Mouse (Mus musculus) lung, postnatal 4 days (tissue): ENCODE results near the gene Gm28051.

Experiments
- DNase-seq, 2 experiments: peaks; one replicate each; pipeline ENCODE4 v3.0.0; 2021

Gm28051 gene

DNA sequence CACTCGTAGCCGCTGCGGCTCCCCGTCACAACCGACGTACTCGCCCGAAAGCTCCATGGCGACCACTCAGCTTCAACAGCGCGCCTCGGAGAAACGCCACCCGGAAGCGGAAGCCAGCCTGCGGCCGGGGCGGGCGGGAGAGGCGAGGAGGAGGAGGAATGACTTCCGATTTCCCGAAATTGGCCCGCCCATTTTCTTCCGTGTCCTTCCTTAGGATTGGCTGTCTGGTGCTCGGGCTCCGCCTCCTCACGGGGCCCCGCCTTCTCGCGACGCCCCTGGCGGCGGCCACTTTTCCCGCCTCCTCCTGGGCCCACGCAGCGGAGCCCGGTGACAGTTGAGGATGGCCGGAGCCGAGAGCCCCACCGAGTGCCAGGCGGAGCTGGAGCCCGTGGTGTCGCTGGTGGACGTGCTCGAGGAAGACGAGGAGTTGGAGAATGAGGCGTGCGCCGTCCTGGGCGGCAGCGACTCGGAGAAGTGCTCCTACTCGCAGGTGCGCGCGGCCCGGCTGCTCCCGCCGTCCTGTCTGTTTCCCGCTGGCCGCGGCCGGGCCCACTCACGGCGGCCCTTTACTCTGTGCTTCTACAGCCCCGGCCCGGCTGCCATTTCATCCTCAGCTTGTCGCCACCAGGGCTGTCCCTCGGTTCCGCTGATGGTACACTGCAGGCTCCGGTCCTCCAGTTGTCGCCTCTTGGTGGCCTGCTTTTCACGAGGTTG, at the start of gene Gm28051, which contains the start of the genes Gon7 and Ubr7:
Gene Gm28051 (minus strand): TSS at position 77 of the 714 bp plus-strand sequence.
Gene Gon7 (minus strand): TSS at position 115 of the 714 bp plus-strand sequence.
Gene Ubr7 (plus strand): TSS at position 279 of the 714 bp plus-strand sequence.
- peak; percentile 97 to 98 for DNase-seq

DNA sequence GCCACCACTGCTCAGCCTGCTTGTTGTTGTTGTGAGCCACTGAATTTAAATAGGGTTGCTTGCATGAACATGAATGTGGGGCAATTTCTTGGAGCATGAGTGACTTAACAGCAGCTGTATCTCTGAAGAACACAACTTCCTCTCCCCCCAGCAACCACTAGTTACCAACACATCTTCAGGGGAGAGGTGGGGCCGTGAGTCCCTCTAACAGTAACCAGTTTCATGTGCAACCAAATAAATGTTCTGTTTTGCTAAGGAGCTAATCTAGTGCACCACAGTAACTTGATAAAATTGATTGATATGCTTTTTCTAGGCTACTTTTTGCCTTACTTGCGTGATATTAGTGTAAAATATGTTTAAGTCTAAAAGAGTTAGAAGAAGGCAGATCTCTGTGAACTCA, 42.0 kb upstream of the Gm28051 start:
- DNase-seq = no peak

DNA sequence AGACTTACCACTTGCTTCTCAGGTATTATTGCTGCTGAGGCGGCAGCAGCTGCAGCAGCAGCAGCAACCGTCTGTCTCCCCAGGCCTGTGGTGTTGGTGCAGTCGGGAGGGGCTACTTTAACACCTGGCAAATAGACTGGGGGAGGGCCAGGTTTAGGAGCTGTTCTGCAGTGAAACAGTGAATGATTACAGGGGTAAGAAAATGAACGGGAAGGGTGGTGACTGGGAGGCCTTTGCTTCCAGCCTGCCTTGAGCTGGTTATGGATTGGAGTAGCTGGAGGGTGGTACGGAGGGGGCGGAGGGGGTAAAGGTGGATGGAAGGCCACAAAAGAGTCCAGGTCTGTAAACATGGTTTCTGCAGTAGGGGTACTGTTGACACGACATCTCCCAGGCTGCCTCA, 30.4 kb upstream of the Gm28051 start:
- DNase-seq = no peak

DNA sequence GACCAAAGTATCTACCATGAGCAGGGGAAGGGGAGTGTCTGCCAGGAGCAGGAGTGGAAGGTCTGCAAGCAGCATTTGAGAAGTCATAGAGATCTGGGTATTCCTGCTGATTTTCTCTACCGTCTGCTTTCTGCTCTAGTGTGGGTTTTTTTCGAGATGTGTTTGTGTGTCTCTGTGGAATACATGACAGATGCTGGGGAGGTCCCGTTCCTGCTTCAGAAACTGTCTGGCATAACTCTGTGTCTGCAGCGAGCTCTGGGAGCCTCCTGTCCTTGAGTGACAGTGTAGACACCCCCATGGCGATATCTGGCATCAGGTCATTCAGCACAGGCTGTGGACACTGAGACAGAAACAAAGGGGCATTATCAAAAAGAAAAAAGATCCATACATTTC, 28.0 kb upstream of the Gm28051 start:
- no peak for DNase-seq

DNA sequence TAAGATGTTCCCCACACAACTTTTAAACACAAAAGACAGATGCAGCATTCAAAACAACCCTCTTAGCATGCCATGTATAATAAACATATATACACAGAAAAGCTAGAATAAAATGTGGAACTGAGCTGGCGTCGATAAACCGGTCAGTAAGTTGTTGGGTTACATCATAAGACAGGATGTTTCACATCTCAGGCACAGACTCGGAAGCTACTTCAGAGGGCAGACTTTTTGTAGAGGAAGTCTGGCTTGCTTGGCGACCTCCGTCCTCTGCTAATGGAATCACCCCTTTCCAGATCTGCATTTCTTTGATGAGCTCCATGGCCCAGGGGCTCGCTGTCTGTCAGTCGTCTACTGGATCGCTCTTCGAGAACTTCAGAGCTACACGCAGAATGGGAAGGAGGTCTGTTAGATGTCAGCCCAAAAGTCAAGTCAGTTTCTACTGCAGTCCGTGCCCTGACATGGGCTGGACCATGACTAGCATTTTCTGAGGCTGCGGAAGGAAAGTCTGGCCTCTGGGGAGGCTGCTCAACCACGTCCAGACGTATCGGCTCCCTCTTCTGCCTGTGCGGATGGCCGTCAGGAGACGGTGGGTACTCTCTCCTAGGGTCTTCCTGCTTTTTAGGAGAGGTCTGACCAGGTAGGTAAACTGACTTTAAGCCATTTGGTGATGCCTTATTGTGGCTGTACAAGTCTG, 27.5 kb upstream of the Gm28051 start:
- DNase-seq = no peak

DNA sequence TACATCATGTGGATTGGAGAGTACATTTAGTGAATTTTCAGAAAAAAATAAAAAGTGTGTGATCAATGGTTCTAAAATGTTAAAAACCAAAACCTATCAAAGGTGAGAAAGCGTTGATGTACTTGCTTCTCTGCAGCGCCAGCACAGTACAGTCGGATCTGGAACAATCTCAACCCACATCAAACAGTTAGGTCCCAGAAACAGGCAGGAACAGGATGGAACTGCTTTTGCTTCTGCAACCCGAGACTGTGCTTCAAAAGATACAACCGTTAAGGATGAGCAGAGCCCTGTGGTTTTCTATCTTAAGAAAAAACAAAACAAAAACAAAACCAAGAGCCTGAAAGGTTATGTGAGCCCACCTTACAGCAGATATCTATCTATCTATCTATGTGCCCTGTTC, 25.3 kb upstream of the Gm28051 start:
- DNase-seq = no peak

DNA sequence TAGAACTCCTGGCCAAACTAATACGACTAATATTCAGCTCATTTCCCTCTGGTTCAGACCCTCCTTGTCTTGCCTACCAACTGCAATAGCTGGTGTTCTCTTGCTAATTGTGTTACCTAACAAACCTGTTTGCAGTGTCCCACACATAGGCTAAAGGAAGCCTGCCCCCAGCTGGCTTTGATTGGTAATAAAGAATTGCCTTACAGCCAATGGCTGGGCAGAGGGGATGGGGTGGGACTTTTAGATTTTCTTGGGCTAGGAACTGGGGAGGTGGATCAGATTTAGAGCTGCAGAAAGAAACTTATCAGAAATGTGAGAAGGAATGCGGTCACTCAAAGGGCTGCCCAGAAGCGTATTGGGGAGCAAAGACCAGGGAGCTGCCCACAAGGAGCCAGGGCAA, 21.9 kb upstream of the Gm28051 start:
- DNase-seq = peak in 1 of 2 experiments; percentile 30

DNA sequence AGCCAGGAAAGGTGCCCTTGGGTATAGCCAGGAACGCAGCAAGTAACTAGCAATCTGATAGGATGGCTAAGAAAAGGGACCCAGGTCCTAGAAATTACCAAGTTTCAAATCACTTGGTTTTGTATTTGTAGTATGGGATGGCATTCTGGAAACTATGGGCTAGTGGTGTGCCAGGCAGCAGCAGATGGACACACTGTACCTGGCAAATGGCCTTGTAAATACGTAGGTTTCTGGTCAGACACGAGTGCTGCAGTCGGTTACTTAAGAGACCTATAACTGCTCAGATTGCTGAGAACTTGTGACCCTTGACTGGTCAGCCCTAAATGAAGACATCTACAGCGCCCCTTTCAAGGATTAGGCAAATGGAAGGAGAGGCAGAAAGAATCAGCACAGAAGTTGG, 20.6 kb upstream of the Gm28051 start:
- DNase-seq = no peak

DNA sequence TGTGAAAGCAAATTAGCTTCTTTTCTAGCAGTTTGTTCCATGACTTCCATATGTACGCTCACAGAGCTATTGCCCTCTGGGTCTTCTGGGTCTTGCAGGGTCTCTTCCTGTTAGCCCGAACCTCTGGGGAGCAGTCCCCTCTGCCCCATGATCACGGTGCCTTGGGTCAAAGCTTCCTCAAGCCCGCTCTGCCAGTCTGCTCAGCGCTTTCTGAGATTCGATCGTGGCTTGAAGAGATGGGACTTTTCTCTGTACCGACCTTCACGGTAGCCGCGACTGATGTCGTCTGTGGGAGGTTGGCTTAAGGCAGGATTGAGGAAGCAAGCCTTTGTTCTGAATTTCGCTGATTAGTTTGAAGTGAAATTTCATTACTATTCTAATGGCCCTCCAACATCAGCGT, 18.5 kb upstream of the Gm28051 start:
- no peak for DNase-seq

DNA sequence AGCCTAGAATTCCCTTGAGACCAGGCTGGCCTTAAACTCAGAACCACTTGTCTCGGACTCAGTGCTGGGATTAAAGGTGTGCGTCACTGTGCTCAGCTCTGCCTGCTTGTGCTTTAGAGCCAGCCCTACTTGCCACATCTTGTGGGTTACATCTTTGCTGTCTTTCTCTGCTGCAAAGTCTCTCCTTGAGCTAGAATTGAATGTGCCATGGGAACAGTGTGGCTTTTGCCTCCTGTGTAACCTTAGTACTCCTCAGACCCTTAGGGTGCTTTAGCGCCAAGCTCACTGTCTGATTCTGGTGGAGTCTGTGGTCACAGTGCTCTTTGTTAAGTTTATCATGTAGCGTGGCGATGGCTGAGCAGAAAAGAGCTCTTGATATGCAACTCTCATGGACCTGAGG, 15.1 kb upstream of the Gm28051 start:
- DNase-seq = no peak

DNA sequence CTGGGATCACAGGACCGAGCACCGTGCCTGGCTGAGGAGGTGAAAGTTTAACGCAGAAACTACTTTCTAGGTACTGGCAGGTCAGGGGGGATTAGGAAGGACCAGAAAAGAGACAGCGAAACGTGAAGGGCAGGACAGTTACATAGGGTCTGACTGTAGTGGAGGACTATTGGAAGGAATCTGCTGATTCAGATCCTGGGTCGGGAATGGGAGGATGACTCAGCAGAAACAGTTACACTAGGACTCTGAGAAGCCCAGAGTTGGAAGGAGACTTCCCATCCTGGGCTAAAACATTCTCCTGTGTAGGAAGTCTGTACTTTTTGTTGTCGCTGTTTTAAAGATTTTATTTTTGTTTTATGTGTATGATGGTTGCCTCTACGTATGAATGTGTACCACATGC, 14.0 kb upstream of the Gm28051 start:
- no peak for DNase-seq

DNA sequence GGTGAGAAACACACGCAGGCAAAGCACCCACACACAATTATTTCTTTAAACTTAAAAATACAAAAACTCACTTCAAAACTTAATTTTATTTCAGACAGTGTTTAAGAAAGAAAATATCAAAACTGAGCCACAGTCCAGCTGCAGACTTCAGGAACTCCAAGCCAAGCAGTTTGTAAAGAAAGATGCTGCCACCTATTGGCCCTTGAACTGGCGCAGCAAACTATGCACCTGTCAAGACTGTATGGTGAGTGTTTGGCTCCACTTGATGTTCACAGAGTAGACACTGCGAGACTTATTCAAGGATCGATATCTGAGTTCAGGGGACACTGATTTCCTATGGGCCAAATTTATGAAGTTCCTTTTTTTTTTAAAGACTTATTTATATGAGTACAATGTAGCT, 11.4 kb upstream of the Gm28051 start:
- DNase-seq = no peak

DNA sequence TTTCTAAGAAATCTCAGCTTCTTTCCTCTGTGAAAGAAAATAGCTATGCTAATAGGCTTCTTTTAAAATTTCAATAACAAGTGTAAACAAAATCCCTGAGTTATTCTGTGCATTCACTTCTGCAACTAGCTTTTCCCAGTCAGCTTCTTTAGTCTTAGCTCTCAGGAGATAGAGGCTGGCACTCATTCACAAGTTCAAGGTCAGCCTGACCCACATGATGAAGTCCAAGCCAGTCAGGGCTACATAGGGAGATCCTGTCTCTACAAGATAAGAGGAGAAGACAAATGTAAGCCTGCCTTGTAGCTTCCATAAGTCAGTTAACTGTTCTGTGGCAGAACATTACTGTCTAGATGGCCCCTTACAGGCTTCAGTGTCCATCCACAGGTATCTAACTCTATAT, 6.1 kb upstream of the Gm28051 start:
- no peak for DNase-seq

DNA sequence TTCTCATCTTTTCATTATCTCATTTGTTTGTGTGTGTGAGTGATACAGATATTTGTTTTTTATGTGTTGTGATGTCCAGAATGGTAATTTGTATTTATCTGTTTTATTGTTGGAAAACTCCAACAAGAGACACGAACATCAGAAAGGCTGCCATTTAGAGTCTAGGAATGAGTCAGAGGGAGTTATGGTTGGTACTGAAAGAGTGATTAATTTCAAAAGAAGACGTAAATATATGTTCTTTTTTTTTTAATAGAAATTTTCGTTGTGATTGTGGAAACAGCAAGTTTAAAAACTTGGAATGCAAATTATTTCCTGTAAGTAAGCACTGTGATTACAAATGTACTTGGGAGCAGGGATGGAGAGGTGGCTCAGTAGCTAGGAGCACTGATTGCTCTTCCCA, 4.1 kb upstream of the Gm28051 start:
- no peak for DNase-seq

DNA sequence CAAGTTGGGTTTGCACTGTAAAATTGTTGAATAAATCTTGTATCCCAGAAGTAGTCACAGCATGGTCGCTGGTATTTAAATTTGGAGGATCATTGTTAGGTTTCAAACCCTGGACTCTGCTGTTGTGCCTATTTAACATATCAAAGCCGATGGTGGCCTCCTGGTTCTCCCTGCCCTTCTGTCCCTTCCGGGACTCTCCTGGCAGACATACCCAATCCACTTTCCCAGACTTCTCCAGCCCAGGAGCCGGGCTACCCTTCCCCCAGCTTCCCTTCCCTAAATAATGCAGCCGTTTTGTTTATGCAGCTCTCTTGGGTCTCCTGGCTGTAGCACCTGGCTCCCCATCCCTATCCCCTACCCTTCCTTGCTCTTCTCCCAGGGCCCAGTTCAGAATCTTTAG, 1.4 kb upstream of the Gm28051 start:
- peak in 1 of 2 experiments; percentile 26 for DNase-seq

DNA sequence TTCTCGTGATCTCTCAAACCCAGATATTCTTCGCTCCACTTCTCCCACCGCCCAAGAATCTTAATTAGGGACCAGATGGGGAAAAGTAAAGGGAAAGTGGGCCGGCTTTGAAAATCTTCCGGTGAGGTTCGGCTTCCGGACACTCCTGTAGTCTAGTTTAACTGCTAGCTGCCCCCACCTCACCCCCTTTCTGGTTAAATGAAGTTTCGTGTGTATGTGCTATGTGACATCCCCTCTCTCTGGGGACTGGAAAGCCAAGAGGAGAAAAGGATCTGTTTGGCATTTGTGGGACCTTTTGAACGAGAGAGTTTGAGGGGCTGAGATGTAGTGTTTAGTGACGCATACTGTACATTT, 815 bp upstream of the Gm28051 start, which contains the start of gene Gm20604:
Gene Gm20604 (minus strand): TSS at position 270 of the 354 bp plus-strand sequence.
- DNase-seq = no peak

DNA sequence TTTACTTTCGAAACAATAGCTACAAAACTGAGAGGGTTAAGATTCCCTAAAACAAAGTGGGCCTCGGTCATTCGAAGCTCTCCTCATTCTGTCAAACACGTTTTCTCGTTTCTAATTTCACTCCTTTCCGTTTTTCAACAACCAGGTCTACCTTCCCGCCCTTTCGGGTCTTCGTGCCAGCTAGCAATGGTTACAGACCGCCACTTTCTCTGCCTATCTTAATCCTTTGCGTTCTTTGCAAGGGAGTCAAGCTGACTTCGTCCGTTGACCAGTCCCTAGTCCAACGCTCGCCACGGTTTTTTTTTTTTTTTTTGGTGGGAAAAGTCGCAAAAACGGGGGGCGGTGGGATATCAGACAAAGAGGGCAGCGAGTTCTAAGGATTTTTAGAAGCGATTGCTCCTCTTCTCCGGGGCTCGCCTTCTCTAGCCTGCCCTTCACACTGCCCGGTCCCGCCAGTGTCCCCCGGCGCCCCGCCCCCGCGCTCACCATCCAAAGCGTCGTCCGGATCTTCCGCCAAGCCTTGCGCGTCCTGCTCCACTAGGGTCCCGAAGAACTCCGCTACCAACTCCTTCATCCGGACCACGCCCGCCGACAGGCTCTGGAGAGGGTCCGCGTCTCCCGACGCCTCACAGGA, 393 bp downstream of the Gm28051 start:
- DNase-seq = peak in 1 of 2 experiments; percentile 19

DNA sequence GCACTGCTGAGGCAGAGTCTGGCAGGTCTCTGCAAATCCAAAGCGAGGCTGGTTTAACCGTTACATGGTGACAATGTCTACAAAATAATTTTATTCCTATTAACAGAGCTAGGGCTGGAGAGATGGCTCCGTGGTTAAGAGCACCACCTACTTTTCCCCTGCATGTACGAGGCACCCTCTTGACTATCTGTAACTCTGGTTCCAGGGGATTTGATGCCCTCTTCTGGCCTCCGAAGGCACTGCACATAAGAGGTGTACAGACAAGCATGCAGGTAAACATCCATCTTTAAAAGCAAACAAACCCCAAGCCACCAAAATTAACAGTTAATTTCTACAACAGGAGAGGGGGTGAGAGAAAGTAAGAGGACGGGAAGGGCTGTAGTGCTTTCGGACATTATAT, 1.3 kb downstream of the Gm28051 start:
- DNase-seq = peak; percentile 36 to 64

DNA sequence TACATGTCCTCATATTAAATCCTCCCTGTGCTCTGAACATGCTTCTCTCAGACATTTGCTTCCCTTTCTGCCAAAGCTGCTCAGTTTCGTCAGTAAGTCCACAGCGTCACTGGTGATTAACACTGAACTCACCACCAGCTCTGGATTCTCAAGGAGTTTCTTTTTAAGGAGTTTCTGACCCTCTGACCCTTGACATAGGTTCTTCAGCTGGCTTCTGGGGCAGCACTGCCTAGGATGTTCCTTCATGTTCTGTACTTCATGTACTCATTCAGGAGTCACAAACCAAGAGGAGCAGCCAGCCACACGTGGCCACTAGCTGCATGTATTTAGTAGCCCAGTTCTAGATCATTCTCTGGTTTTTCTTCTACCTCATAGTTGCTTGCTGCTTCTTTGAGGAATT, 9.3 kb downstream of the Gm28051 start:
- no peak for DNase-seq

DNA sequence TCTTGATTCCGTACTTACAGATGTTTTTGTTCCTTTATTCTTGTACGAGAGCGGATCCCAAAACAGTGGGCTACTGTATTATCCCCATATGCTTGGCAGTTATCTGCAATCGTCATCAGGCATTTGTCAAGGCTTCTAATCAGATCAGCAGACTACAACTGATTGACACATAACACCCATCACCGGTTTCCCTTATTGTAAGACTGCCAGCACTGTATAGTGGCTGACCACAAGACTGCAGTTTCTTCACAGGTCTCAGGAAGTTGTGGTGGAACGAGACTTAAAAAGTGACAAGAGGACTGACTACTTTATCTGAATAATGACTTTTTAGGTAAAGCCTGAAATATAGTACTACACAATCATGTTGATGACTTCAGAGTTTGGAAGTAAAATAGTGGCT, 12.7 kb downstream of the Gm28051 start:
- peak in 1 of 2 experiments; percentile 29 for DNase-seq

DNA sequence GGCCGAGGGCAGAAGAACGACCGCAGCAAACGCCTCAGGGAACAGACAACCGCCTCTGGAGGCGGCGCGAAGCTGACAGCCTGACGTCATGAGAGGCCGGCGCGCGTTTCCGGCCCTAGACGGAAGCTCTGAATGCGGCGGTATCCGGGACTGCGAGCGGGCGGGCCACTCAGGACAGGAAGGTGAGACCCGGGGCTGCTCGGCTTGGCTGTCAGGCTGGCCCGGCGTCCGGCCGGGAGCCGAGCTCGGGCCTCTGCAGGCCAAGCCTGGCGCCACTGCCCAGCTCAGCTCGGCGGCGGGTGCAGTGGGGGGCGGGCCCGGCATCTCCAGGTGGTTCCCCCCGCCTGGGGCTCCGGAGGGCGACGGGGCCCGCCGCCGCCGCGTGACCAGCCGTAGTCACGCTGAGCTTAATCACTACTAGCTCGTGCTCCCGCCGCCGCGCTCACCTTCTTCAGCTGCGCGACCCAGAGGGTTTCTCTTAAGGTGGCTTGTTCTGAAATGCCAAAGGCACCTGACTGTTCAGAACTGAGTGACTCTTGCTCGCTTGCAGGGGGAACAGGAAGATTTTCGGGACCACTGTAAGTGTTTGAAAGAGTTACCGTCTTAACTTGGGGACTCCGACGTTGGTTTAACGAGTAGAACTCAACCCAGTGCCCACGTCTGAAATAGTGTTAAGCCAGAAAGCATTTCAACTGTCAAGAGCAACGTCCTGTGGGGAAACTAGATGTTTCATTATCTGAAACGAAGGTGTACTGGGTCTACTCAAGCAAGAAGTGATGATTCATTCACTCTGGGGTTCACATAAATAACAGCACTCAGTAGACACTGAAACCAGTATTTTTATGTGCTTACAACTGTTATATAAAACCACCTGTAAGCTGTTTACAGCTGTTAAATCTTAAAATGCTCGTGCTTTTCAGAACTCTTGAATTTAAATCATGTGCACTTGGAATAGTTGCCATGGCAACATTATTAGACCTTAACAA, 13.7 kb downstream of the Gm28051 start, which contains the start of the genes Moap1 and Tmem251:
Gene Moap1 (minus strand): TSS at position 73 of the 986 bp plus-strand sequence.
Gene Tmem251 (plus strand): TSS at position 174 of the 986 bp plus-strand sequence.
- DNase-seq = peak; percentile 93 to 94

DNA sequence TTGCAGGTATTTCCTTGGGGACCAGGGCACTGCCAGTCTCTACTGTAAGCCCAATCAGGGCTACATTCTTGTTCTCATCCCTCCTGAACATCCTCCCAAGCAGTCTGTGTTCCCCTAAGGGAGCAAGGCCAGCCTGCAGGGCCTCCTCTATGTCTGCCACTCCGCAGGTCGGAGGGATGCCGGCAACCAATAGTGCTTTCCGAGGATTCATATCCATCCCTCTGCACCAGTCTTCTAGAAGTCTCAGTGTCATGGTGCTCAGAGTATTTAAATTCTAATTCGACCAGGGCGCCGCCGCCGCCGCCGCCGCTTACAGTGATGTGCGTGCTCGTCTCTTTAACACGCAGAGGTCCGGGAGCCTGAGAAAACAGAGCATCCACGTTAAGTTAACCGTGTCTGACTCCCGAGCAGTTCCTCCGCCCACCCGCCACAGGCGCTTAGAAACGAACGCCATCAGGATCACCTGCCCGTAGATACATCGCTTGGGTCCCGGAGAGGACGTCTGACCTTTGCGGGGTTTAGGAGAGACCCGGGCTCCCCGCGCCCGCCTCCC, 14.5 kb downstream of the Gm28051 start:
- DNase-seq = no peak
